Comparison of ENCODE assay signal across 8 mouse cellular contexts in genomic region chr11:11462561-11462890, GRCm38 (mm10). TPM values are rescaled to one million over a fixed set of nuclear protein-coding genes. Genes with fewer than 3 reads are reported as not detected.
DNase-seq lines count a peak whose midpoint lies in the region; ATAC-seq and TF ChIP-seq lines count a peak whose summit lies in the region.

No protein-coding gene starts in this region.

- no peak for TF ChIP-seq POLR2A in ES-Bruce4 (IDR thresholded peaks at IDR 0.05; ENCODE audit: insufficient read depth, low read length)

- peak overlapping the region; percentile 71 for H3K4me2 ChIP-seq in heart, embryonic 13.5 days
- peak overlapping the region; percentile 55 for H3K4me2 ChIP-seq in forebrain, embryonic 14.5 days (ENCODE audit: low read length)
- H3K4me2 ChIP-seq in liver, embryonic 14.5 days (ENCODE audit: low read depth): peak overlapping the region; percentile 80

- H3K9me3 ChIP-seq in heart, embryonic 13.5 days: no peaks in the 10 kb centered on the region
- no peaks in the 10 kb centered on the region for H3K9me3 ChIP-seq in ES-Bruce4 (replicated peaks; ENCODE audit: control insufficient read depth, insufficient read depth, low read length, poor library complexity, severe bottlenecking)
- H3K9me3 ChIP-seq in forebrain, embryonic 14.5 days (replicated peaks; ENCODE audit: control insufficient read depth, low read length): no peaks in the 10 kb centered on the region
- H3K9me3 ChIP-seq in liver, embryonic 14.5 days (ENCODE audit: control insufficient read depth, low read length): no peaks in the 10 kb centered on the region

- 81% methylated on average over 5 of the region's 5 CpGs for WGBS in heart, embryonic 13.5 days
- 82% methylated on average over 5 of the region's 5 CpGs for WGBS in forebrain, embryonic 14.5 days
- WGBS in liver, embryonic 14.5 days (ENCODE audit: insufficient replicate concordance): 58% methylated on average over 5 of the region's 5 CpGs

- H3K27ac ChIP-seq in heart, embryonic 13.5 days (replicated peaks): no peak overlapping the region
- no peak overlapping the region for H3K27ac ChIP-seq in ES-Bruce4 (ENCODE audit: insufficient read depth, low read length)
- no peak overlapping the region for H3K27ac ChIP-seq in forebrain, embryonic 14.5 days (ENCODE audit: low read depth, low read length)
- no peak overlapping the region for H3K27ac ChIP-seq in liver, embryonic 14.5 days

- no peaks in the 10 kb centered on the region for H3K36me3 ChIP-seq in heart, embryonic 13.5 days
- H3K36me3 ChIP-seq in ES-Bruce4 (ENCODE audit: control insufficient read depth, insufficient read depth, low read length, poor library complexity, severe bottlenecking): no peaks in the 10 kb centered on the region
- H3K36me3 ChIP-seq in forebrain, embryonic 14.5 days (ENCODE audit: control insufficient read depth, insufficient read depth, low read length): no peaks in the 10 kb centered on the region
- H3K36me3 ChIP-seq in liver, embryonic 14.5 days (replicated peaks; ENCODE audit: control insufficient read depth, insufficient read depth, low read depth): no peaks in the 10 kb centered on the region

- ATAC-seq in heart, embryonic 13.5 days (ENCODE audit: extremely low read depth, insufficient number of reproducible peaks, low FRiP score, low TSS enrichment): no peak
- no peak for ATAC-seq in forebrain, embryonic 14.5 days
- no peak for ATAC-seq in liver, embryonic 14.5 days (ENCODE audit: insufficient read depth)

- H3K4me3 ChIP-seq in heart, embryonic 13.5 days: peak overlapping the region; percentile 62
- peak overlapping the region; percentile 67; the same call in 1 of the 2 replicates for H3K4me3 ChIP-seq in ES-Bruce4 (ENCODE audit: low read depth, low read length)
- H3K4me3 ChIP-seq in forebrain, embryonic 14.5 days (ENCODE audit: low read depth, low read length): peak overlapping the region; percentile 54
- peak overlapping the region; percentile 79 to 93 for H3K4me3 ChIP-seq in liver, embryonic 14.5 days (ENCODE audit: insufficient read depth in 1 of 2, low read depth in 2 of 2, low read length in 2 of 2)

- no peaks in the 10 kb centered on the region for H3K4me1 ChIP-seq in heart, embryonic 13.5 days
- peaks cover 2% of the 10 kb centered on the region for H3K4me1 ChIP-seq in ES-Bruce4 (ENCODE audit: control insufficient read depth, insufficient read depth, low read length)
- no peaks in the 10 kb centered on the region for H3K4me1 ChIP-seq in forebrain, embryonic 14.5 days (ENCODE audit: control insufficient read depth, insufficient read depth, low read length)
- H3K4me1 ChIP-seq in liver, embryonic 14.5 days (replicated peaks; ENCODE audit: control insufficient read depth in 2 of 2, insufficient read depth in 2 of 2, low read length in 1 of 2): peaks cover 0 to 5% of the 10 kb centered on the region in 2 experiments; a peak in 2 of 4 replicates

- no peak for TF ChIP-seq EP300 in ES-Bruce4 (IDR thresholded peaks at IDR 0.05; ENCODE audit: insufficient read depth, low read depth, low read length)
- TF ChIP-seq EP300 in liver, embryonic 14.5 days (IDR thresholded peaks at IDR 0.05; ENCODE audit: low read depth): no peak

- peak overlapping the region; percentile 76 for H3K9ac ChIP-seq in heart, embryonic 13.5 days
- peak overlapping the region; percentile 45 for H3K9ac ChIP-seq in ES-Bruce4 (ENCODE audit: low read depth, poor library complexity, severe bottlenecking)
- peak overlapping the region; percentile 62; the same call in 1 of the 2 replicates for H3K9ac ChIP-seq in forebrain, embryonic 14.5 days (ENCODE audit: low read length)
- peak overlapping the region; percentile 83 for H3K9ac ChIP-seq in liver, embryonic 14.5 days (replicated peaks)

- no peak for DNase-seq in heart, adult 9 months (ENCODE audit: low spot score in 2 of 2)
- no peak for DNase-seq in forebrain, embryonic 14.5 days (ENCODE audit: low spot score)
- DNase-seq in liver, embryonic 14.5 days (ENCODE audit: low read depth in 3 of 3, low spot score in 3 of 3): peak in 1 of 3 experiments; percentile 3
- no peak for DNase-seq in adrenal gland, adult 2 months
- DNase-seq in adrenal gland, postnatal 25 days: no peak
- DNase-seq in cerebellum, postnatal 25 days: no peak

- TF ChIP-seq CTCF in ES-Bruce4 (IDR thresholded peaks at IDR 0.05; ENCODE audit: low read depth, low read length): no peak
- TF ChIP-seq CTCF in liver, embryonic 14.5 days (IDR thresholded peaks at IDR 0.05; ENCODE audit: low read depth): no peak

- peaks cover 5% of the 10 kb centered on the region; the same call in 1 of the 2 replicates for H3K27me3 ChIP-seq in heart, embryonic 13.5 days (replicated peaks)
- H3K27me3 ChIP-seq in ES-Bruce4 (ENCODE audit: control insufficient read depth, insufficient read depth, low read length, poor library complexity, severe bottlenecking): no peaks in the 10 kb centered on the region; the same call in 1 of the 2 replicates
- H3K27me3 ChIP-seq in forebrain, embryonic 14.5 days (replicated peaks; ENCODE audit: control insufficient read depth, insufficient read depth, low read length): no peaks in the 10 kb centered on the region
- no peaks in the 10 kb centered on the region for H3K27me3 ChIP-seq in liver, embryonic 14.5 days (ENCODE audit: control insufficient read depth, insufficient read depth, low read length)

RNA-seq across cellular contexts. Expression of gene Zpbp, which starts 0.3 kb away (rescaled TPM):
- 0.44 and 0.84 TPM in 2 replicates for polyA plus RNA-seq in heart, embryonic 13.5 days (2015; fragmentation: Nextera tagmentation; extraction: Ambion mirVana)
- 0.42 and 0.47 TPM in 2 replicates for polyA plus RNA-seq in ES-Bruce4 (2011; ENCODE audit: insufficient read depth, insufficient read length, low read depth, missing spikeins)
- 0.55 and 0.56 TPM in 2 replicates for polyA plus RNA-seq in forebrain, embryonic 14.5 days (2014; fragmentation: Nextera tagmentation; extraction: Ambion mirVana)
- polyA plus RNA-seq in liver, embryonic 14.5 days (2012; rRNA removed): 0.04 and 0.06 TPM in 2 replicates
- polyA plus RNA-seq in liver, embryonic 14.5 days (2014; fragmentation: Nextera tagmentation; extraction: Ambion mirVana): 0.13 and 0.22 TPM in 2 replicates
- total RNA-seq in adrenal gland, adult 2 months (2021): under 1 TPM; 0.17 to 0.21 TPM
- 0.11 and 0.25 TPM in 2 replicates for polyA plus RNA-seq in adrenal gland, adult 2 months (2012; rRNA removed)
- total RNA-seq in adrenal gland, postnatal 25 days (2021): 0.29 and 0.61 TPM in 2 replicates

RNA-seq across cellular contexts. Expression of gene Spata48, which starts 0.6 kb away (rescaled TPM):
- 0.23 and 1.4 TPM in 2 replicates for polyA plus RNA-seq in heart, embryonic 13.5 days (2015; fragmentation: Nextera tagmentation; extraction: Ambion mirVana)
- not detected in 2 replicates for polyA plus RNA-seq in ES-Bruce4 (2011; ENCODE audit: insufficient read depth, insufficient read length, low read depth, missing spikeins)
- polyA plus RNA-seq in forebrain, embryonic 14.5 days (2014; fragmentation: Nextera tagmentation; extraction: Ambion mirVana): 1.2 TPM in 1 of 2 replicates, not detected in the other
- 0.20 and 2.1 TPM in 2 replicates for polyA plus RNA-seq in liver, embryonic 14.5 days (2012; rRNA removed)
- 0.41 TPM in 1 of 2 replicates, not detected in the other for polyA plus RNA-seq in liver, embryonic 14.5 days (2014; fragmentation: Nextera tagmentation; extraction: Ambion mirVana)
- under 1 TPM; 0.52 to 0.69 TPM for total RNA-seq in adrenal gland, adult 2 months (2021)
- polyA plus RNA-seq in adrenal gland, adult 2 months (2012; rRNA removed): 13.4 TPM in 1 of 2 replicates, not detected in the other
- total RNA-seq in adrenal gland, postnatal 25 days (2021): 1.5 TPM in 1 of 2 replicates, not detected in the other
